Mouse (Mus musculus): ENCODE measurements around the gene Pla2g4d. TPM values are rescaled to one million over a fixed set of nuclear protein-coding genes. Genes with fewer than 3 reads are reported as not detected.

Pla2g4d gene
- polyA plus RNA-seq, 1 experiment = not detected

DNA sequence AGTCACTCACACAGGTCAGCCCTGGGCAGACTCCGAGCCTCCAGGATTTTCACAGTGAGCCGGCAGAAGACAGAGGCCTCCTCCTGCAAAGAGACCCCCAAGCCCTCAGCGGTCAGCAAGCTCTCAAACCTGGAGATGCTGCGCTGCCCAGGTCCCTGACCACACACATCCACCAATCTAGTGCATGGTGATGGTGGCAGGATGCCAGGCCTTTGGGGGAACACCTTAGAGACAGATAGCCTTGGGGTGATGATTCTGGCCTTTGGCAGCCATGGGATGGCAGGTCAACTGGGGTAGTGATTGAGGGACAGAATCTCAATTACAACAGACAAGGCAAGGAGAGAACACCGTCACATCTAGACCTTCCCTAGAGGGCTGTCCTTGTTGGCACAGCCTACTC is 4.9 kb downstream of the Pla2g4d start:
- Histone ChIP-seq H3K4me1 (ENCODE audit: control insufficient read depth, insufficient read depth, insufficient read length, low read length) (no peaks in the 10 kb centered on the region), H3K27ac (ENCODE audit: insufficient read depth, low read depth, low read length) (no peak overlapping the region), H3K27me3 (ENCODE audit: control insufficient read depth, insufficient read depth, low read length) (no peaks in the 10 kb centered on the region), H3K4me3 (ENCODE audit: low read depth, low read length) (no peak overlapping the region), H3K36me3 (ENCODE audit: control insufficient read depth, insufficient read depth, low read length) (no peaks in the 10 kb centered on the region)
- 82% methylated on average over 5 of the region's 5 CpGs for WGBS
- TF ChIP-seq CTCF (IDR thresholded peaks at IDR 0.05; ENCODE audit: extremely low read depth, insufficient read length, insufficient replicate concordance, low read depth, low read length) (no peak), POLR2A (IDR thresholded peaks at IDR 0.05; ENCODE audit: low read depth, low read length) (no peak)

DNA sequence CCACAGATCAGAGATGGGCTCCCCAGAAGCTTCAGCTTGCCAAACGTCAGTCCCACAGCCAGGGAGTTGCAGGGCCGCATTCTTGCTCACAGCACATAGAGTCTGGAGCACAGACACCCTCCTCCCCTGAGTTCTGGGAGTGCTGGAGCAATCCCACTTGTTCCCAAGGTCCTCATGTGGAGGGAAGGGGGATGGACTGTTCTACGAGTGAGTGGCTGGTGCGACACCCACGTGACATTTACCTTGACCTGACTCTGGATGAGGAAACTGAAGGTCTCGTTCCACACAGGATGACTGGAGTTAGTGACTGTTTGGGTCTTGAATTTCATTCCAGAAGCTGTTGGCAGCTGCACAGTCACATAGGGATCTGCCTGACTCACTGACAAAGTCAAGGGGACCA is 5.4 kb downstream of the Pla2g4d start:
- Histone ChIP-seq H3K4me3 (ENCODE audit: low read depth, low read length) (no peak overlapping the region), H3K27ac (ENCODE audit: insufficient read depth, low read depth, low read length) (no peak overlapping the region), H3K27me3 (ENCODE audit: control insufficient read depth, insufficient read depth, low read length) (no peaks in the 10 kb centered on the region), H3K36me3 (ENCODE audit: control insufficient read depth, insufficient read depth, low read length) (no peaks in the 10 kb centered on the region), H3K4me1 (ENCODE audit: control insufficient read depth, insufficient read depth, insufficient read length, low read length) (no peaks in the 10 kb centered on the region)
- 36% methylated on average over 6 of the region's 6 CpGs for WGBS
- TF ChIP-seq POLR2A (IDR thresholded peaks at IDR 0.05; ENCODE audit: low read depth, low read length) = no peak
- no peak for TF ChIP-seq CTCF (IDR thresholded peaks at IDR 0.05; ENCODE audit: extremely low read depth, insufficient read length, insufficient replicate concordance, low read depth, low read length)

DNA sequence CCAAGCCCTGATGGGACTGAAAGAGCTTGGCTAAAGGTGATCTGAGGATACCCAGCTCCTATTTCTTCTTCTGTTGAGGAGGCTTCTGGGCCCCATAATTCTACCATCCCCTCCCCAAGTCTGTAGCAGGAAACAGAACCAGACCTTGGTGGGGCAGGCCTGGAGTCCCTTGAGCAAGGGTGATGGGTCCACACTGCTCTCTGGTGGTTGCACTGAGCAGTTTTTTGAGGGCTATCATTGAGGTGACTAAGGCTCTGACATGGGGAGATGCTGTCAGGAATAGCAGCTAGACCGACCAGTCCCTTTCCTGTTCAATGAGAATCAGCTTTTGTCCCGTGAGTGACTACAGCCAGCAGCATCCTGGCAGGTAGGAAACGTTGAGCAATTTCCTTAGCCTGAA is 7.8 kb downstream of the Pla2g4d start:
- Histone ChIP-seq H3K27ac (ENCODE audit: insufficient read depth, low read depth, low read length) (no peak overlapping the region), H3K4me3 (ENCODE audit: low read depth, low read length) (no peak overlapping the region), H3K36me3 (ENCODE audit: control insufficient read depth, insufficient read depth, low read length) (no peaks in the 10 kb centered on the region), H3K27me3 (ENCODE audit: control insufficient read depth, insufficient read depth, low read length) (no peaks in the 10 kb centered on the region), H3K4me1 (ENCODE audit: control insufficient read depth, insufficient read depth, insufficient read length, low read length) (no peaks in the 10 kb centered on the region)
- TF ChIP-seq POLR2A (IDR thresholded peaks at IDR 0.05; ENCODE audit: low read depth, low read length) (no peak), CTCF (IDR thresholded peaks at IDR 0.05; ENCODE audit: extremely low read depth, insufficient read length, insufficient replicate concordance, low read depth, low read length) (no peak)
- 45% methylated on average over 3 of the region's 3 CpGs for WGBS

DNA sequence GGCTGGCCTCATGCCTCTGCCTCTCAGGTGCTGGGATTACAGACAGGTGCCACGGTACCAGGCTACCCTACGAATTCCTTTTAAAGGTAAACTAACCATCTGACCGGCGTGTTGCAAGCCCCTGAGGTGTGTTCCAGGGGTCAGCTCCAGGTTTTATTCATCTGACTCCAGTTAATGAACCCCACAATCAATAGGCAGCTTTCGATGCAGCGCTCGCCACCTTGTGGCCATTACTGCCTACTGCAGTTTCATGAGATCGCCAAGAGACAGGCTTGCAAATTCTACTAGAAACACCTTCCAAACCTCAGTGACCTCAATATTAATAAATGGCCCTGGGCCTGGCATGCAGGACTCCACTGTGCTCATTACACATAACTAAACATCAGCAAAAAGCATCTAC is 9.0 kb downstream of the Pla2g4d start:
- Histone ChIP-seq H3K36me3 (ENCODE audit: control insufficient read depth, insufficient read depth, low read length) (no peaks in the 10 kb centered on the region), H3K4me3 (ENCODE audit: low read depth, low read length) (no peak overlapping the region), H3K27me3 (ENCODE audit: control insufficient read depth, insufficient read depth, low read length) (no peaks in the 10 kb centered on the region), H3K4me1 (ENCODE audit: control insufficient read depth, insufficient read depth, insufficient read length, low read length) (no peaks in the 10 kb centered on the region), H3K27ac (ENCODE audit: insufficient read depth, low read depth, low read length) (no peak overlapping the region)
- WGBS = 14% methylated on average over 8 of the region's 8 CpGs
- TF ChIP-seq CTCF (IDR thresholded peaks at IDR 0.05; ENCODE audit: extremely low read depth, insufficient read length, insufficient replicate concordance, low read depth, low read length) = peak; percentile 85; the same call in 1 of the 2 replicates
- TF ChIP-seq POLR2A (IDR thresholded peaks at IDR 0.05; ENCODE audit: low read depth, low read length) = no peak

DNA sequence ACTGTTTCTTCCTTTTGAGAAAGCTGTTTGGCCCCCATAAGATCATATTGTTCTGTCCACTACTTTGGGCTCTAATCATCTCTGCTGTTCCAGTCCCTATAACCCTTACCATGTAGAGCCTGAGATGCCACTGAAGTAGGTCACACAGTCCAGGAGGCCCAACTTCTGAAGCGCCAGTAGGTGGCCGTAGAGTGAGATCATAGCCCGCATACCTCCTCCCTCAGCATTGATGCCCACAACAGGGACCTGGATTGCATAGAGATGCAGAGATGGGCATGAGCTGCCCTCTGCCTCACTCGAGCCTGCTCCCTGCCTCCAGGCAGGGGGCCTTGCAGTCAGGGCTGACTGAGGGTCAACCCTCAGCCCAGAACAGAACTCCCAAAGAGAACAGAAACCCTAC is 12.0 kb downstream of the Pla2g4d start:
- Histone ChIP-seq H3K27ac (ENCODE audit: insufficient read depth, low read depth, low read length) (no peak overlapping the region), H3K27me3 (ENCODE audit: control insufficient read depth, insufficient read depth, low read length) (no peaks in the 10 kb centered on the region), H3K36me3 (ENCODE audit: control insufficient read depth, insufficient read depth, low read length) (no peaks in the 10 kb centered on the region), H3K4me3 (ENCODE audit: low read depth, low read length) (no peak overlapping the region), H3K4me1 (ENCODE audit: control insufficient read depth, insufficient read depth, insufficient read length, low read length) (no peaks in the 10 kb centered on the region)
- TF ChIP-seq POLR2A (IDR thresholded peaks at IDR 0.05; ENCODE audit: low read depth, low read length) (no peak), CTCF (IDR thresholded peaks at IDR 0.05; ENCODE audit: extremely low read depth, insufficient read length, insufficient replicate concordance, low read depth, low read length) (no peak)
- WGBS = 78% methylated on average over 4 of the region's 4 CpGs

DNA sequence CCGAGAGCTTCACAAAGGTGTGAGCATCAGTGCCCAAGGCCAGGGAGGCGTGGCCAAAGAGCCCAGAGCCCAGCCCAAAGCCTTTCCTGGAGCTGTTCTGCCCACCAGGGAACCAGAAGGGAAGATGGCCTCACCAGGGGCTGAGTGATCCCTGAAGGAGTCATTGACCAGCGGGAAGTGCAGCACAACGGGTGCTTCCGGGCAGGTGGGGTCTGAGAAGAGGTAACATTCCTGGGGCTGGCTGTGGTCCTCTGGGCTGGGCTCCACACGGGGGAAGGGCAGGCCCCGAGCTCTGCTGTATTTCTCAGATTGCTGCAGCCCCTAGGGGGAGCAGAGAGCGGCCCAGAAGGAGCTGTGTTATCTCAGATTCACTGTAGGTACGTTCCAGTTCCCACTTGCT is 20.4 kb downstream of the Pla2g4d start:
- H3K36me3 ChIP-seq (ENCODE audit: control insufficient read depth, insufficient read depth, low read length) = no peaks in the 10 kb centered on the region
- no peak overlapping the region for H3K4me3 ChIP-seq (ENCODE audit: low read depth, low read length)
- H3K27me3 ChIP-seq (ENCODE audit: control insufficient read depth, insufficient read depth, low read length) = no peaks in the 10 kb centered on the region
- H3K27ac ChIP-seq (ENCODE audit: insufficient read depth, low read depth, low read length) = no peak overlapping the region
- 5% methylated on average over 9 of the region's 9 CpGs for WGBS
- TF ChIP-seq POLR2A (IDR thresholded peaks at IDR 0.05; ENCODE audit: low read depth, low read length) = no peak
- no peak for TF ChIP-seq CTCF (IDR thresholded peaks at IDR 0.05; ENCODE audit: extremely low read depth, insufficient read length, insufficient replicate concordance, low read depth, low read length)
- H3K4me1 ChIP-seq (ENCODE audit: control insufficient read depth, insufficient read depth, insufficient read length, low read length) = no peaks in the 10 kb centered on the region

DNA sequence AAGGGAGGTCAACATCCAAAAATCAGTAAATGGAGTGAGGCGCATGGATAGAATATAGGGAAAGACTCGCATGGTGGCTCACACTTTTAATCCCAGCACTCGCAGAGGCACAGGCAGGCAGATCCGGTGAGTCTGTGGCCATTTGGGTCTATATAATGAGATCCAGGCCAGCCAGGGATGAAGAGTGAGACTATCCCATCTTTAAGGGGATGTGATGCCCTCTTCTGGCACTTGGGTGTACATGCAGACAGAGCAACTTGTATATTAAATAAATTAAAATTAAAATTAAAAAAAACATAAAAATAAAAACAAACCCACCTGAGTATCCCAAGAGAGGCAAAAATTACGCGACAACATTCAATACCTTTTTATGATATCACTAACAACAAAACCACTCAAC is 23.5 kb downstream of the Pla2g4d start:
- WGBS = 73% methylated on average over 6 of the region's 6 CpGs
- TF ChIP-seq CTCF (IDR thresholded peaks at IDR 0.05; ENCODE audit: extremely low read depth, insufficient read length, insufficient replicate concordance, low read depth, low read length) = no peak
- TF ChIP-seq POLR2A (IDR thresholded peaks at IDR 0.05; ENCODE audit: low read depth, low read length) = no peak
- Histone ChIP-seq H3K4me1 (ENCODE audit: control insufficient read depth, insufficient read depth, insufficient read length, low read length) (no peaks in the 10 kb centered on the region), H3K27ac (ENCODE audit: insufficient read depth, low read depth, low read length) (no peak overlapping the region), H3K4me3 (ENCODE audit: low read depth, low read length) (no peak overlapping the region), H3K27me3 (ENCODE audit: control insufficient read depth, insufficient read depth, low read length) (no peaks in the 10 kb centered on the region), H3K36me3 (ENCODE audit: control insufficient read depth, insufficient read depth, low read length) (no peaks in the 10 kb centered on the region)

DNA sequence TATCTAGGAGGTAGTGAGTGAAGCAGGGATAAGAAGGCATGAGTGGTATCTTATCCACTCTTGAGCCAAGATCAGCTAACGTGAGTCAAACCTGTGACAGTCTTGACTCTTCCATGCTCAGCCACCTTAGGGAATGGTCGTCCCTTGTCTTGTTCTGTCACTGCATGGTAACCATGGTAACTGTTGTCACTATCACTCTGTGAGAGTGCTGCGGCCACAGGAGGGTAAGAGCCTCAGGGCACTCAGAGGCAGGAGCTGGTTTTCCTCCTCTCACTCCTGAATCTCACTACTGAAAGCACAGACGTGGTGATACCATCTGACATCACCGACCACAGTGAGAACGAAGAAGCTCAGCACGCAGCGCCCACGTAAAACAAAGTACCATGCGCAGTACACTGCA is 24.1 kb downstream of the Pla2g4d start:
- Histone ChIP-seq H3K36me3 (ENCODE audit: control insufficient read depth, insufficient read depth, low read length) (no peaks in the 10 kb centered on the region), H3K27ac (ENCODE audit: insufficient read depth, low read depth, low read length) (no peak overlapping the region), H3K4me1 (ENCODE audit: control insufficient read depth, insufficient read depth, insufficient read length, low read length) (no peaks in the 10 kb centered on the region), H3K27me3 (ENCODE audit: control insufficient read depth, insufficient read depth, low read length) (no peaks in the 10 kb centered on the region), H3K4me3 (ENCODE audit: low read depth, low read length) (no peak overlapping the region)
- no peak for TF ChIP-seq POLR2A (IDR thresholded peaks at IDR 0.05; ENCODE audit: low read depth, low read length)
- no peak for TF ChIP-seq CTCF (IDR thresholded peaks at IDR 0.05; ENCODE audit: extremely low read depth, insufficient read length, insufficient replicate concordance, low read depth, low read length)
- 68% methylated on average over 10 of the region's 10 CpGs for WGBS

All from small intestine, adult 2 months (tissue).